Mouse (Mus musculus) midbrain, embryonic 12.5 days (tissue): ENCODE measurements around the gene Hist1h2ag. TPM values are rescaled to one million over a fixed set of nuclear protein-coding genes. Genes with fewer than 3 reads are reported as not detected.

Experiments used
- ATAC-seq: fragments of 200-750 bp; cut with Nextera tagmentation; 2 replicates; pipeline ENCODE4 v1.8.0; 2017; ENCODE audit warnings: low read depth, moderate TSS enrichment, moderate library complexity; ENCODE audit not compliant: low FRiP score
- H3K27ac ChIP-seq: fragments of 300-500 bp; sonication (generic); replicated peaks from 2 replicates; pipeline ENCODE4 v1.5.1; 2016; ENCODE audit warnings: mild to moderate bottlenecking
- H3K27me3 ChIP-seq: fragments of 300-500 bp; sonication (generic); 2 replicates; pipeline ENCODE4 v1.6.1; 2016; ENCODE audit warnings: mild to moderate bottlenecking
- H3K36me3 ChIP-seq: fragments of 300-500 bp; sonication (generic); 2 replicates; pipeline ENCODE4 v1.6.1; 2016
- H3K4me1 ChIP-seq: fragments of 300-500 bp; sonication (generic); 2 replicates; pipeline ENCODE4 v1.6.1; 2016
- H3K4me2 ChIP-seq: fragments of 300-500 bp; sonication (generic); replicated peaks from 2 replicates; pipeline ENCODE4 v1.6.1; 2016; ENCODE audit warnings: mild to moderate bottlenecking, moderate library complexity
- H3K4me3 ChIP-seq: fragments of 300-500 bp; sonication (generic); 2 replicates; pipeline ENCODE4 v1.5.1; 2016; ENCODE audit warnings: mild to moderate bottlenecking
- H3K9ac ChIP-seq: fragments of 300-500 bp; sonication (generic); replicated peaks from 2 replicates; pipeline ENCODE4 v1.6.1; 2016; ENCODE audit warnings: mild to moderate bottlenecking, moderate library complexity
- H3K9me3 ChIP-seq: fragments of 300-500 bp; sonication (generic); 2 replicates; pipeline ENCODE4 v1.6.1; 2016; ENCODE audit warnings: mild to moderate bottlenecking
- WGBS: fragments of 180-500 bp; shearing (Covaris S2); methylation state at CpG from one replicate; pipeline ENCODE4 v1.1.7; 2016; 5-methylcytosine and 5-hydroxymethylcytosine counted together
- polyA plus RNA-seq: library from polyadenylated mRNA; unstranded; fragments of >200 nt; fragmentation: Nextera tagmentation; extraction: Ambion mirVana; gene quantifications from 2 replicates; pipeline ENCODE4 v1.2.1, GENCODE M21; 2016

Gene Hist1h2ag
- polyA plus RNA-seq, 1 experiment from 2014 or later, result 62.2 TPM

DNA sequence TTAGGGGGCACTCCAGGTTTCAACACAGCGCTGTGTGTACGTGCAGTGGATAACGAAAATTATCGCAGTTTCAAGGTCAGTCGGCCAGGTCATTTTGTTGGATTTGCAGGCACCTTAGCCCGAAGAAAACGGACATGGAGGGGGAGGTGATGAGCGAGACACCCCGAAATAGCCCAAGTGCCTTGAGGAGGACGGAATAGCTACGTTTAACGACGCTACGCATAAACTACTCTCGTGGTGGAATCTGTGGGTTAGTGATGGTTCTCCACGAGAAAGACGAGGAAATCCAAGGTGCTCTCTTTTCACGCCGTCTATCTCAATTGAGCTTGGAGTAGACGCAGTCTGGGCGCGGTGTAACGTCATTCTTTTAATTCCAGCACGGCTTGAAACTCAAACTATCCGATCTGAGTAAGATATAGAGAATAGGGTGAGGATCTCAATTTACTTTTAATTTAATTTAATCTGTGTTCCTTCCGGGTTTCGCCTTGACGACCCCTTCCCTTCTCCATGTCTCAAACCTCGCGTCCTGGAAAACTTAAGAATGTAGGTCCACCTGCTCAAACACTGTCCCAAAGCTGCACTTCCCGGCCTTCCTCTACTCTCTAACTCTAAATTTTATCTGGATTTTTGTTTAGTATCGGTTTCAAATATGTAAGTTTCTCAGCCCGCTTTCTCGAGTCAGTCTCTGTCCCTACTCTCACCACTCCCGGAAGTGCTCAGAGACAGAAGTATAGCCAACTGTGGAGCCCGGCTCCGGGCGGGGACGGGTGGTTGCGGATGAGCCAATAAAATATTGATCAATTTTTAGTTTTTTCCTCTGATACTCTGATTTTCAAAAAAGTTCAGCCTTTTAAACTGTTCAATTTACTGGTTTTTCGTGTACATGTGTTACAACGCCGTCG, 22.6 kb downstream of the Hist1h2ag start:
- Histone ChIP-seq H3K4me2 (peak overlapping the region; percentile 66), H3K27ac (no peak overlapping the region), H3K36me3 (no peaks in the 10 kb centered on the region), H3K9me3 (no peaks in the 10 kb centered on the region), H3K27me3 (peaks cover 41% of the 10 kb centered on the region), H3K4me1 (peaks cover 10% of the 10 kb centered on the region), H3K4me3 (peak overlapping the region; percentile 49), H3K9ac (peak overlapping the region; percentile 12; the same call in 1 of the 2 replicates)
- no peak for ATAC-seq
- WGBS, result under 1% methylated on average over 44 of the region's 44 CpGs

DNA sequence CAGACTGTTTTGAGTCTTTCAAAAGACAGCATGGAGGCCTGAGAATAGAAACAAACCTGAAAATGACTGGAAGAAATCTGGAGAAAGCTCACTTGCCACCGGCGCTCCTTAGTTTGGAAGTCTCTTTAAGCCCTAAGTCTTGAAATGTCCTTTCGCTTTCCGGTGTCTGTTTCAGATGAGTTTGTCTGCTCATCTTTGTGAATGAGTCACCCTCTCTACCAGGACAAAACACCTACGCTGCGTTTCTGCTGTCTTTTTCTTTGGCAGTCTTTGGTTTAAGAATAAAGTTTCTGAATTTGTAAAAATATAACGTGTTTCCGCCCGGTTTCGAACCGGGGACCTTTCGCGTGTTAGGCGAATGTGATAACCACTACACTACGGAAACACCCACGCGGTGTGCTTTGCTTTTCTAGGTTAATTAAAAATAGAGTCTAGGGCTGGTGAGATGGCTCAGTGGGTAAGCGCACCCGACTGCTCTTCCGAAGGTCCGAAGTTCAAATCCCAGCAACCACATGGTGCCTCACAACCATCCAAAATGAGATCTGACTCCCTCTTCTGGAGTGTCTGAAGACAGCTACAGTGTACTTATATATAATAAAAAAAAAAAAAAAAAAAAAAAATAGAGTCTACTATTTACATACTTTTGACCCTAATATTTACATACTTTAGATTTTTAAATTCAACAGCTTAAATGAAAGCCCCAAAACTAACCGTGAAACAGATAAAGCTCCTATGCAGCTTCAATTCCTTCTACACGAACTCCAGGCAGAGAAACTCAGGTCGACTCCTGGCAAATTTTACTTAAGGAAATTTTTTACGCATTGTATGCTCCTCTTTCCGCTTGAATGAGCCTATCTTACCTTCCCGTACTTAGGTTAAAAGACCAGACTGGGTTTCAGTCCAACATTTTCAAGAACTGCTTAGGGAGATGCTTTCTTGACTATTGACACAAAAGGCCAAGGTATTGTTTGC, 27.0 kb downstream of the Hist1h2ag start:
- Histone ChIP-seq H3K27ac (no peak overlapping the region), H3K4me2 (no peak overlapping the region), H3K27me3 (peaks cover 79% of the 10 kb centered on the region), H3K9ac (no peak overlapping the region), H3K9me3 (no peaks in the 10 kb centered on the region), H3K4me1 (peaks cover 5% of the 10 kb centered on the region), H3K4me3 (no peak overlapping the region), H3K36me3 (no peaks in the 10 kb centered on the region)
- 15% methylated on average over 27 of the region's 27 CpGs for WGBS
- peak; percentile 29; the same call in 1 of the 2 replicates for ATAC-seq

DNA sequence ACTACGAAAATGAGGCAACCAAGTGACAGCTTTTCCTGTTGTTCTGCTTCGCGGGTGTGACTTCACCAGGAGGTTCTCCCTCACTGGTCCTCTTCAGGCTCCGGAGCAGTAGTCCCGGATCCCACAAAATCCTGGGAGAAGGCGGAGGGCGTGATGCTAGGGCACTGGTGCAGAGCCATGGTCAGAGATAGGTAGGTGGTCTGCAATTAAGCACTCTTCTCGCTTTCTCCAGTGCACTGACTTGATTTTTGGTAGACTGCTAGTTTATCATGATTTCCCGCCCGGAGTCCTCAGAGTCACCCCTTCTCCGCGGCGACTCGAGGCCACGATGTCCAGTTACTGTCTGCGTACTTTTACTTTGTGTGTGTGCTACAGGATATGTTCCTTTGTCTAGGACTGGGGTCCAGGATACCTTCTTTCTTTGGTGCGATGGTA, 28.3 kb downstream of the Hist1h2ag start:
- H3K4me2 ChIP-seq, result peak overlapping the region; percentile 19; the same call in 1 of the 2 replicates
- no peaks in the 10 kb centered on the region for H3K9me3 ChIP-seq
- no peak overlapping the region for H3K27ac ChIP-seq
- peaks cover 80% of the 10 kb centered on the region for H3K27me3 ChIP-seq
- no peaks in the 10 kb centered on the region for H3K36me3 ChIP-seq
- H3K9ac ChIP-seq, result no peak overlapping the region
- whole genome bisulfite sequencing, result 24% methylated on average over 17 of the region's 17 CpGs
- ATAC-seq, result no peak
- H3K4me1 ChIP-seq, result no peaks in the 10 kb centered on the region
- H3K4me3 ChIP-seq, result no peak overlapping the region

DNA sequence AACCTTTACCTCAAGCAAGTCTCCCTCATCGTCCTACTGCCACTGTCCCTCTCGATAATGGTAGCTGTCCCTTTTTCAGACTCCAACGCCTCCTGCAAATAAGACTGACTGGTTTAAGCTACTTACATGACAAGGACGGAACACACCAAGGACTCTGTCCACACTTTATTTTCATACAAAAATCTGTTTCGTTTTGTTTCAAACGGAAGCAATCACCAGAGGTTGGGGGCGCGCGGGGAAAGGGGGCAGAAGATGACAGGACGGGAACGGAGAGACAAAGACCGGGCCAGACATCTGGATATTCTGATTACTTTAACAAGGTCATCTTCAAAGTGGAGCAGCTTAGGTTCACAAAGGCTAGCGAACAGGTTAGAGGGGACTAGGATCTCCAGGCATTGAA, 29.0 kb downstream of the Hist1h2ag start:
- no peak for ATAC-seq
- H3K4me2 ChIP-seq, result peak overlapping the region; percentile 19; the same call in 1 of the 2 replicates
- no peaks in the 10 kb centered on the region for H3K9me3 ChIP-seq
- no peaks in the 10 kb centered on the region for H3K36me3 ChIP-seq
- 17% methylated on average over 13 of the region's 13 CpGs for WGBS
- peaks cover 80% of the 10 kb centered on the region for H3K27me3 ChIP-seq
- H3K4me1 ChIP-seq, result no peaks in the 10 kb centered on the region
- H3K9ac ChIP-seq, result no peak overlapping the region
- H3K27ac ChIP-seq, result no peak overlapping the region
- H3K4me3 ChIP-seq, result no peak overlapping the region

GRCm38 (mm10) chr13:22009642-22010041, 33.1 kb downstream of the Hist1h2ag start, which contains the start of gene Prss16:
TSS of gene Prss16 (minus strand) at chr13:22009742.
- Histone ChIP-seq H3K27me3 (peaks cover 93% of the 10 kb centered on the region), H3K9ac (no peak within 1 kb of the TSS), H3K27ac (no peak within 1 kb of the TSS), H3K9me3 (no peaks in the 10 kb centered on the region), H3K4me1 (peaks cover 20% of the 10 kb centered on the region), H3K36me3 (no peaks in the 10 kb centered on the region), H3K4me3 (no peak within 1 kb of the TSS), H3K4me2 (no peak within 1 kb of the TSS)
- WGBS, result 40% methylated on average over 7 of the region's 7 CpGs
- no peak for ATAC-seq

DNA sequence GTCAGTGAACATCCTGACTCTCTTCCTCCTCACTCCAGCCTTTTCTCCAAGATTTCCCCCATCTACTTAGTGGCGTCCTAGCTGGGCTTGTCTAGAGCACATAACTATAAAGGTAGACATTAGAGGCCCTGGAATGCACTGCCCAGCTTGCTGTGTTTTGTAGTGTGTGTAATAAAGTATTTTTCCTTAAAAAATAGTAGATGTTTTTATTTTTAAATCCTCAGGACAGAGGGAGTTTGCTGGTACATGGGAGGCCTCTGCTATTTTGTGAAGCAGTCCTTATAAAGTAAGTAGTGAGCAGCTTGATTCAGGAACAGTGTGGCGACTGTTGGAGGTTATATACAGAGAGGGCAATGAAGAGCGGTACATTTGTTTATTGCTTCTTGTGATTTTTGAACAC, 34.0 kb downstream of the Hist1h2ag start:
- H3K9me3 ChIP-seq, result no peaks in the 10 kb centered on the region
- H3K4me1 ChIP-seq, result peaks cover 20% of the 10 kb centered on the region
- H3K4me2 ChIP-seq, result no peak overlapping the region
- H3K9ac ChIP-seq, result no peak overlapping the region
- no peak for ATAC-seq
- H3K36me3 ChIP-seq, result no peaks in the 10 kb centered on the region
- no peak overlapping the region for H3K4me3 ChIP-seq
- no peak overlapping the region for H3K27ac ChIP-seq
- H3K27me3 ChIP-seq, result peaks cover 93% of the 10 kb centered on the region
- 80% methylated on average over 3 of the region's 3 CpGs for WGBS

DNA sequence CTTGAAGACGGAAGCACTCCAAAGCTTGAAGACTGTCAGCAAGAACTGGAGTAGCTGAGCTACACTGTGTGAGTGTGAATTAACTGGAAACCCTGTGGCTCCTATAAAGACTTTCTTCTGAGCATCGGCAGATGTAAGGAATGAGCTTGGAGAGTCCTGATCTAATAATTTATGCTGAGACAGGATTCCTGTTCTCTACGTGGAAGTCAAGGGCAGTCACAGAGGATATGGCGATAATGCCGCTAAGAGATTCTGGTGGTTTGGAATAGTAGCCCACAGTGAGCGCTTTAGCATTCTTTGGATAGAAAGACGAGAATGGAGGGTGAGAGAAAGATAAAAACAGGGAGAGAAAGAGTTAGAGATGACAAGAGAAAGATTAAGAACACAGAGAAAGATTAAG, 34.9 kb downstream of the Hist1h2ag start:
- Histone ChIP-seq H3K9me3 (no peaks in the 10 kb centered on the region), H3K4me2 (no peak overlapping the region), H3K4me3 (no peak overlapping the region), H3K27me3 (peaks cover 95% of the 10 kb centered on the region), H3K36me3 (no peaks in the 10 kb centered on the region), H3K27ac (no peak overlapping the region), H3K4me1 (peaks cover 20% of the 10 kb centered on the region), H3K9ac (no peak overlapping the region)
- WGBS, result 54% methylated on average over 7 of the region's 7 CpGs
- ATAC-seq, result no peak

DNA sequence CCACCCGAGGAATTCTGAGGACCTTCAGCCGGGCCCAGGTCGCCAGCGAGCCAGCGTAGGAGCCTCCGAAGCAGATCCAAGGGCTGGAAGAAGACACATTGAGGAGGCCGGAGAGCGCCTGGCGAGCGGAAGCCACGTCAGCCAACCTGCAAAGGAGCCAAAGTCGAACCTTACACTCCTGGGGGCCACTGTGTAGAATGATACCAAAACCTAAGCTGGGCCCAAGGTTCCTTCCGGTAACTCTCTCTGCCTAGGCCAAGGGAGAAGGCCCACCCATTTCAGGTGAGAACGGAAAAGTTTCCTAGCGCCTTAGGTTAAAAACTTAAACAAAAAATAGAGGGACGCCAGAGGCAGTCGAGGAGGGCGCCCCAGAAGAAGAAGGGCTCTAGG, 35.6 kb downstream of the Hist1h2ag start:
- peak overlapping the region; percentile 85 for H3K4me2 ChIP-seq
- H3K9me3 ChIP-seq, result no peaks in the 10 kb centered on the region
- 2% methylated on average over 18 of the region's 18 CpGs for WGBS
- H3K4me3 ChIP-seq, result peak overlapping the region; percentile 49
- H3K9ac ChIP-seq, result 0 out of 2 replicates have a peak overlapping the region, but pooled peaks have one; percentile 28
- peaks cover 20% of the 10 kb centered on the region for H3K4me1 ChIP-seq
- peaks cover 96% of the 10 kb centered on the region for H3K27me3 ChIP-seq
- ATAC-seq, result no peak; the same call in 1 of the 2 replicates
- H3K27ac ChIP-seq, result no peak overlapping the region
- H3K36me3 ChIP-seq, result no peaks in the 10 kb centered on the region

- Histone ChIP-seq H3K4me1 (peaks cover 20% of the 10 kb centered on the region), H3K36me3 (no peaks in the 10 kb centered on the region), H3K9ac (peak overlapping the region; percentile 50), H3K4me3 (peak overlapping the region; percentile 49), H3K4me2 (peak overlapping the region; percentile 85), H3K27ac (no peak overlapping the region), H3K9me3 (no peaks in the 10 kb centered on the region), H3K27me3 (peaks cover 98% of the 10 kb centered on the region)
- WGBS, result under 1% methylated on average over 38 of the region's 38 CpGs
- ATAC-seq, result peak; percentile 88
Measured at GRCm38 (mm10) chr13:22006334-22007120, 36.2 kb downstream of the Hist1h2ag start.

GRCm38 (mm10) chr13:22005605-22006333, 37.0 kb downstream of the Hist1h2ag start:
- ATAC-seq, result peak; percentile 88
- Histone ChIP-seq H3K4me3 (peak overlapping the region; percentile 49), H3K9me3 (no peaks in the 10 kb centered on the region), H3K4me1 (peaks cover 20% of the 10 kb centered on the region), H3K27ac (no peak overlapping the region), H3K4me2 (peak overlapping the region; percentile 85), H3K36me3 (no peaks in the 10 kb centered on the region), H3K27me3 (peaks cover 100% of the 10 kb centered on the region), H3K9ac (peak overlapping the region; percentile 50)
- under 1% methylated on average over 45 of the region's 45 CpGs for WGBS
